Mouse (Mus musculus): ENCODE measurements around the gene Hao2.

Hao2 gene

GRCm38 (mm10) chr3:98893057-98893772 is at the start of gene Hao2:
TSS of gene Hao2 (minus strand) at chr3:98893239.
- in situ Hi-C loops (cut with MboI, MseI), result no loop called here

GRCm38 (mm10) chr3:98941601-98942000 is 48.6 kb upstream of the Hao2 start:
- in situ Hi-C loops (cut with MboI, MseI), result no loop called here

GRCm38 (mm10) chr3:98941066-98941551 is 48.1 kb upstream of the Hao2 start:
- in situ Hi-C loops (cut with MboI, MseI), result no loop called here

GRCm38 (mm10) chr3:98940225-98940624 is 47.2 kb upstream of the Hao2 start:
- in situ Hi-C loops (cut with MboI, MseI), result no loop called here

- in situ Hi-C loops (cut with MboI, MseI), result no loop called here
Observed at GRCm38 (mm10) chr3:98936446-98936845, 43.4 kb upstream of the Hao2 start.

- in situ Hi-C loops (cut with MboI, MseI), result no loop called here
Observed at GRCm38 (mm10) chr3:98934601-98935000, 41.6 kb upstream of the Hao2 start.

- in situ Hi-C loops (cut with MboI, MseI), result no loop called here
Observed at GRCm38 (mm10) chr3:98934041-98934440, 41.0 kb upstream of the Hao2 start.

- in situ Hi-C loops (cut with MboI, MseI), result no loop called here
Observed at GRCm38 (mm10) chr3:98932421-98932820, 39.4 kb upstream of the Hao2 start.

- in situ Hi-C loops (cut with MboI, MseI), result no loop called here
Observed at GRCm38 (mm10) chr3:98931836-98932235, 38.8 kb upstream of the Hao2 start.

- in situ Hi-C loops (cut with MboI, MseI), result no loop called here
Observed at GRCm38 (mm10) chr3:98920417-98920816, 27.4 kb upstream of the Hao2 start.

GRCm38 (mm10) chr3:98917260-98917659 is 24.2 kb upstream of the Hao2 start:
- in situ Hi-C loops (cut with MboI, MseI), result no loop called here

- in situ Hi-C loops (cut with MboI, MseI), result no loop called here
Observed at GRCm38 (mm10) chr3:98916856-98917255, 23.8 kb upstream of the Hao2 start.

GRCm38 (mm10) chr3:98915659-98916058 is 22.6 kb upstream of the Hao2 start:
- in situ Hi-C loops (cut with MboI, MseI), result no loop called here

GRCm38 (mm10) chr3:98913591-98913990 is 20.6 kb upstream of the Hao2 start:
- in situ Hi-C loops (cut with MboI, MseI), result no loop called here

- in situ Hi-C loops (cut with MboI, MseI), result no loop called here
Observed at GRCm38 (mm10) chr3:98897606-98898005, 4.6 kb upstream of the Hao2 start.

GRCm38 (mm10) chr3:98895071-98895601 is 2.1 kb upstream of the Hao2 start:
- in situ Hi-C loops (cut with MboI, MseI), result no loop called here

- in situ Hi-C loops (cut with MboI, MseI), result no loop called here
Observed at GRCm38 (mm10) chr3:98890430-98890829, 2.6 kb downstream of the Hao2 start.

- in situ Hi-C loops (cut with MboI, MseI), result loop anchor here (10.0 kb wide), 1 partner anchor 173 kb away; no protein-coding TSS in a partner anchor
Observed at GRCm38 (mm10) chr3:98888206-98888605, 4.8 kb downstream of the Hao2 start.

GRCm38 (mm10) chr3:98880831-98881230 is 12.2 kb downstream of the Hao2 start:
- in situ Hi-C loops (cut with MboI, MseI), result loop anchor here (10.0 kb wide), 1 partner anchor 166 kb away; no protein-coding TSS in a partner anchor

GRCm38 (mm10) chr3:98880216-98880615 is 12.8 kb downstream of the Hao2 start:
- in situ Hi-C loops (cut with MboI, MseI), result loop anchor here (10.0 kb wide), 1 partner anchor 165 kb away; no protein-coding TSS in a partner anchor

- in situ Hi-C loops (cut with MboI, MseI), result no loop called here
Observed at GRCm38 (mm10) chr3:98868219-98868618, 24.8 kb downstream of the Hao2 start.

GRCm38 (mm10) chr3:98862800-98863199 is 30.2 kb downstream of the Hao2 start:
- in situ Hi-C loops (cut with MboI, MseI), result no loop called here

GRCm38 (mm10) chr3:98859576-98859975 is 33.5 kb downstream of the Hao2 start, which contains the start of gene Hsd3b1:
TSS of gene Hsd3b1 (minus strand) at chr3:98859794.
- in situ Hi-C loops (cut with MboI, MseI), result no loop called here
